Mouse (Mus musculus) stomach, embryonic 14.5 days (tissue): ENCODE measurements around the gene Ccdc88b. TPM values are rescaled to one million over a fixed set of nuclear protein-coding genes. Genes with fewer than 3 reads are reported as not detected.

Experiments
- ATAC-seq: fragments of 200-750 bp; cut with Nextera tagmentation; 2 replicates; pipeline ENCODE4 v1.8.0; 2017; ENCODE audit warnings: low read depth, moderate TSS enrichment; ENCODE audit not compliant: insufficient number of reproducible peaks, insufficient read depth, low FRiP score
- H3K27ac ChIP-seq: fragments of 300-500 bp; sonication (generic); 2 replicates; pipeline ENCODE4 v1.5.1; 2014; ENCODE audit warnings: mild to moderate bottlenecking, low read length, moderate library complexity, mixed read lengths
- H3K27me3 ChIP-seq: fragments of 300-500 bp; sonication (generic); 2 replicates; pipeline ENCODE4 v1.6.1; 2014; ENCODE audit warnings: low read length, control low read depth, mixed read lengths; ENCODE audit not compliant: control insufficient read depth, insufficient read depth
- H3K36me3 ChIP-seq: fragments of 300-500 bp; sonication (generic); 2 replicates; pipeline ENCODE4 v1.6.1; 2014; ENCODE audit warnings: mild to moderate bottlenecking, control low read depth, low read length, moderate library complexity, mixed read lengths; ENCODE audit not compliant: control insufficient read depth, insufficient read depth
- H3K4me1 ChIP-seq: fragments of 300-500 bp; sonication (generic); 2 replicates; pipeline ENCODE4 v1.6.1; 2014; ENCODE audit warnings: low read length, control low read depth, mixed read lengths; ENCODE audit not compliant: control insufficient read depth, insufficient read depth
- H3K4me2 ChIP-seq: fragments of 300-500 bp; sonication (generic); replicated peaks from 2 replicates; pipeline ENCODE4 v1.6.1; 2014; ENCODE audit warnings: low read depth, low read length, control low read depth
- H3K4me3 ChIP-seq: fragments of 300-500 bp; sonication (generic); 2 replicates; pipeline ENCODE4 v1.5.1; 2014; ENCODE audit warnings: low read depth, low read length, control low read depth
- H3K9ac ChIP-seq: fragments of 300-500 bp; sonication (generic); replicated peaks from 2 replicates; pipeline ENCODE4 v1.6.1; 2014; ENCODE audit warnings: low read depth, mild to moderate bottlenecking, control low read depth, low read length, moderate library complexity, mixed read lengths
- H3K9me3 ChIP-seq: fragments of 300-500 bp; sonication (generic); 2 replicates; pipeline ENCODE4 v1.6.1; 2016; ENCODE audit warnings: low read depth, low read length, control low read depth; ENCODE audit not compliant: control insufficient read depth
- WGBS: fragments of 180-500 bp; shearing (Covaris S2); extraction: QIAGEN DNeasy Blood & Tissue Kit; methylation state at CpG from one replicate; pipeline ENCODE4 v1.1.7; 2014; 5-methylcytosine and 5-hydroxymethylcytosine counted together
- polyA plus RNA-seq: library from polyadenylated mRNA; unstranded; fragments of >200 nt; fragmentation: Nextera tagmentation; extraction: Ambion mirVana; gene quantifications from 2 replicates; pipeline ENCODE4 v1.2.1, GENCODE M21; 2014

The Ccdc88b gene
- polyA plus RNA-seq, 1 experiment from 2014 or later, result 0.80 TPM

GRCm38 (mm10) chr19:6846050-6846449, 12.0 kb downstream of the Ccdc88b start:
- 71% methylated on average over 4 of the region's 4 CpGs for WGBS
- H3K27ac ChIP-seq, result no peak overlapping the region
- H3K4me3 ChIP-seq, result no peak overlapping the region
- no peak overlapping the region for H3K4me2 ChIP-seq
- H3K36me3 ChIP-seq, result no peaks in the 10 kb centered on the region
- peaks cover 5% of the 10 kb centered on the region; the same call in 1 of the 2 replicates for H3K4me1 ChIP-seq
- peaks cover 28% of the 10 kb centered on the region for H3K27me3 ChIP-seq
- no peaks in the 10 kb centered on the region for H3K9me3 ChIP-seq
- no peak for ATAC-seq
- H3K9ac ChIP-seq, result no peak overlapping the region

GRCm38 (mm10) chr19:6842353-6842752, 15.7 kb downstream of the Ccdc88b start:
- Histone ChIP-seq H3K9ac (no peak overlapping the region), H3K4me1 (peaks cover 11% of the 10 kb centered on the region), H3K27me3 (peaks cover 12% of the 10 kb centered on the region), H3K36me3 (peaks cover 8% of the 10 kb centered on the region; the same call in 1 of the 2 replicates), H3K27ac (no peak overlapping the region), H3K4me3 (no peak overlapping the region), H3K4me2 (no peak overlapping the region), H3K9me3 (no peaks in the 10 kb centered on the region)
- WGBS, result 63% methylated on average over 1 of the region's 1 CpGs
- no peak for ATAC-seq

- Histone ChIP-seq H3K9me3 (no peaks in the 10 kb centered on the region), H3K27ac (no peak overlapping the region), H3K36me3 (peaks cover 15% of the 10 kb centered on the region), H3K4me3 (no peak overlapping the region), H3K4me2 (no peak overlapping the region), H3K27me3 (peaks cover under 1% of the 10 kb centered on the region; the same call in 1 of the 2 replicates), H3K9ac (no peak overlapping the region), H3K4me1 (peaks cover 11% of the 10 kb centered on the region)
- ATAC-seq, result no peak
- 27% methylated on average over 3 of the region's 3 CpGs for WGBS
These were observed 16.8 kb downstream of the Ccdc88b start for GRCm38 (mm10) chr19:6841292-6841597.

GRCm38 (mm10) chr19:6840475-6841291, 17.3 kb downstream of the Ccdc88b start, which contains the start of gene Rps6ka4:
Gene Rps6ka4 (minus strand): TSS chr19:6840636.
- H3K4me1 ChIP-seq, result peaks cover 11% of the 10 kb centered on the region
- WGBS, result 2% methylated on average over 43 of the region's 44 CpGs
- ATAC-seq, result peak; percentile 89

GRCm38 (mm10) chr19:6839615-6840474, 18.2 kb downstream of the Ccdc88b start:
- peak; percentile 50 for ATAC-seq
- H3K4me2 ChIP-seq, result peak overlapping the region; percentile 92
- WGBS, result 2% methylated on average over 46 of the region's 46 CpGs
- peaks cover 11% of the 10 kb centered on the region for H3K4me1 ChIP-seq
- H3K27ac ChIP-seq, result no peak overlapping the region; the same call in 1 of the 2 replicates
- no peaks in the 10 kb centered on the region for H3K9me3 ChIP-seq
- peak overlapping the region; percentile 81 for H3K9ac ChIP-seq
- no peaks in the 10 kb centered on the region for H3K27me3 ChIP-seq
- H3K36me3 ChIP-seq, result peaks cover 17% of the 10 kb centered on the region
- H3K4me3 ChIP-seq, result peak overlapping the region; percentile 71

More at GRCm38 (mm10) chr19:6840475-6841291, 17.3 kb downstream of the Ccdc88b start, which contains the start of gene Rps6ka4:
- H3K27me3 ChIP-seq, result no peaks in the 10 kb centered on the region
- H3K36me3 ChIP-seq, result peaks cover 15% of the 10 kb centered on the region
- H3K4me2 ChIP-seq, result peak within 1 kb of the TSS; percentile 92
- H3K4me3 ChIP-seq, result peak within 1 kb of the TSS; percentile 71
- H3K27ac ChIP-seq, result no peak within 1 kb of the TSS; the same call in 1 of the 2 replicates
- peak within 1 kb of the TSS; percentile 81 for H3K9ac ChIP-seq
- no peaks in the 10 kb centered on the region for H3K9me3 ChIP-seq

- H3K9me3 ChIP-seq, result no peaks in the 10 kb centered on the region
- no peak for ATAC-seq
- no peak overlapping the region for H3K9ac ChIP-seq
- H3K27ac ChIP-seq, result no peak overlapping the region
- no peak overlapping the region for H3K4me3 ChIP-seq
- WGBS, result 81% methylated on average over 8 of the region's 8 CpGs
- H3K4me1 ChIP-seq, result peaks cover 4% of the 10 kb centered on the region; the same call in 1 of the 2 replicates
- H3K36me3 ChIP-seq, result peaks cover 28% of the 10 kb centered on the region
- peaks cover 33% of the 10 kb centered on the region for H3K27me3 ChIP-seq
- H3K4me2 ChIP-seq, result no peak overlapping the region
These were observed 25.6 kb downstream of the Ccdc88b start for GRCm38 (mm10) chr19:6832363-6832762.

GRCm38 (mm10) chr19:6831331-6831730, 26.7 kb downstream of the Ccdc88b start:
- peaks cover 33% of the 10 kb centered on the region for H3K27me3 ChIP-seq
- no peak for ATAC-seq
- H3K9me3 ChIP-seq, result no peaks in the 10 kb centered on the region
- 23% methylated on average over 17 of the region's 17 CpGs for WGBS
- H3K36me3 ChIP-seq, result peaks cover 20% of the 10 kb centered on the region
- H3K4me3 ChIP-seq, result no peak overlapping the region
- no peak overlapping the region for H3K27ac ChIP-seq
- H3K9ac ChIP-seq, result no peak overlapping the region
- H3K4me2 ChIP-seq, result peak overlapping the region; percentile 35; the same call in 1 of the 2 replicates
- H3K4me1 ChIP-seq, result peaks cover 4% of the 10 kb centered on the region; the same call in 1 of the 2 replicates
